Mouse (Mus musculus): ENCODE measurements at regions not wholly inside any gene's neighbourhood (a gene's known extent, or its start where the extent isn't known, plus 50 kb on each side); places are given as distances from the start of the nearest gene placed in this dataset.

DNA sequence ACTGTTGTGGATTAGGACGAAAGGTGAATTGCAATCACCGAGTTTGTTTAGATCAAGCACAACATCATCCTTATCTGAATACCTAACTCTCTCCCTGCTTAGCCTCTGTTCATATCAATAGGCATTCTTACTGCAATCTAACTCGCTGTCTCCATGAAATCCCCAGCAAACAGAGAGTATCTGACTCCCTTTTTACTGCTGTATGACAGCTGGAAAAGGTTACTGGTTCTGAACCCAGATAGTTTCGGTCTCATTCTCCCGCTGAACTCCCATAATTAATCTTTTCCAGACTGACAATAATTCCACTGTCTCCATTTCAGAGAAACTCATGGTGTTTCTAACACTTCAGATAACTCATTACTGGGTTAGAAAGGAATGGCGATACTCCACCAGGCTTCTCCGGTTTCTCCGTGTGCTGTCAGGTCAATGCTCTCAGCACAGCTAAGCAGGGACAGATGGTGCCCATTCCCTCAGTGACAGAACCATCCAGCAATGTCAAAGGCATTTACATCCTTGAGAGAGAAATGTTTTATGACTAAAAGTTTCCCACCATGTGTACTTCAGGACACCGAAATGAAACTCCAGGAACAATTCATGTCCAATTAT, 167.5 kb upstream of the Itga4 start:
- Histone ChIP-seq H3K27ac (replicated peaks; ENCODE audit: low read depth, low read length) (no peak overlapping the region), H3K4me1 (ENCODE audit: control insufficient read depth, insufficient read depth, insufficient read length, low read length) (no peaks in the 10 kb centered on the region), H3K4me3 (ENCODE audit: insufficient read depth, low read depth, low read length) (peak overlapping the region; percentile 31)

- no peaks in the 10 kb centered on the region for H3K4me1 ChIP-seq (ENCODE audit: control insufficient read depth, insufficient read depth, insufficient read length, low read length)
- no peak overlapping the region for H3K27ac ChIP-seq (replicated peaks; ENCODE audit: low read depth, low read length)
- H3K4me3 ChIP-seq (ENCODE audit: insufficient read depth, low read depth, low read length), result no peak overlapping the region
Observed at GRCm38 (mm10) chr2:79090273-79090672, 165.0 kb upstream of the Itga4 start.

GRCm38 (mm10) chr2:79094298-79094697, 160.9 kb upstream of the Itga4 start:
- Histone ChIP-seq H3K27ac (replicated peaks; ENCODE audit: low read depth, low read length) (no peak overlapping the region), H3K4me3 (ENCODE audit: insufficient read depth, low read depth, low read length) (no peak overlapping the region), H3K4me1 (ENCODE audit: control insufficient read depth, insufficient read depth, insufficient read length, low read length) (no peaks in the 10 kb centered on the region)

DNA sequence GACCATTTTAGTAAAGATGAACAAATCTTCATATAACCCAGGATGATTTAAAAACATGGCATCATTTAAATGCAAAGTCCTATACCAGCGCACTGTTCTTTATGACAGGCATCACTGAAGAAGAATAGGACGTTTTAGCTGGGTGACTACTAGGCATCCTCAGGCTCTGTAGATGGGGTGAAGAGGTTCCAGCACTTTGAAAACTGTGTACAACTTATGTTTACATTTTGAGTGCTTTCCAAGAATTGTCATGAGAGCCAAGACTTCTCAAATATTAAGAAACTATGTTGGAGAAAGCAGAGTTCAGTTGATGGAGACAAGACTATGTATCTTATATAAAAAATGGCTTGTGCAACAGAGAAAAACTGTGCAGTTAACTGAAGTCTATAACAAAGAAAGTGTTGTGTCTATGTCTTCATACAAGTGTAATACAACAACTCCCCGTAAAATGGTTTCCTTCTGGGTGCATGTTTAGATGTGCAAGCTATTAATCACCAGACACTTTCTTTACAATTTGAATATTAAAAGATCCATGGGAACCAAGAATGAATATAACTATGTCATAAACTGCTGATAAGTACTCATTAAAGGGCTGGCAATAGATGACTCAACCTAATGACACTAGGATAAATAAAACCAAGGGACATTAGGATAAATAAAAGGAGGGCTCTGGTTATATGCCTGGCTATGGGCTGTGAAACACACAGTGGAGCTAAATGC, 158.5 kb upstream of the Itga4 start:
- Histone ChIP-seq H3K27ac (replicated peaks; ENCODE audit: low read depth, low read length) (no peak overlapping the region), H3K4me3 (ENCODE audit: insufficient read depth, low read depth, low read length) (no peak overlapping the region), H3K4me1 (ENCODE audit: control insufficient read depth, insufficient read depth, insufficient read length, low read length) (no peaks in the 10 kb centered on the region)

GRCm38 (mm10) chr2:79099601-79100000, 155.6 kb upstream of the Itga4 start:
- H3K4me1 ChIP-seq (ENCODE audit: control insufficient read depth, insufficient read depth, insufficient read length, low read length), result no peaks in the 10 kb centered on the region
- H3K27ac ChIP-seq (replicated peaks; ENCODE audit: low read depth, low read length), result no peak overlapping the region
- H3K4me3 ChIP-seq (ENCODE audit: insufficient read depth, low read depth, low read length), result no peak overlapping the region

DNA sequence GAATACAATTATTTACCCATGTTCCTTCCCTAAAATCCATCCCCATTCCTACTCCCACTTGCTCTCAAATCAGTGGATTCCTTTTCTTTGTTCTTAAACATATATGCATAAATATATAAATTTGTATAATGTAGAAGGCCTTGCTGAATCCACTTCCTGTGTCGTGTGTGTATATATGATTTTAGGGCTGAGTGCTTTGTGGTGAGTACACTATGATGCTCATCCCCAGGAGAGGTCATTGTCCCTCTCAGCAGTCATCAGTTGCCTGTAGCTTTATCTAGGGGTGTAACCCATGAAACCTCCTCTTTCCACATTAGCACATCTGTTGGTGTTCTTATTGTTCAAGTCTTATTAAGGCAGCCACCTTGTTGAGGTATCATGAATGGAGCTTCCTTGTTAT, 143.6 kb upstream of the Itga4 start:
- Histone ChIP-seq H3K27ac (replicated peaks; ENCODE audit: low read depth, low read length) (no peak overlapping the region), H3K4me1 (ENCODE audit: control insufficient read depth, insufficient read depth, insufficient read length, low read length) (no peaks in the 10 kb centered on the region), H3K4me3 (ENCODE audit: insufficient read depth, low read depth, low read length) (no peak overlapping the region)

DNA sequence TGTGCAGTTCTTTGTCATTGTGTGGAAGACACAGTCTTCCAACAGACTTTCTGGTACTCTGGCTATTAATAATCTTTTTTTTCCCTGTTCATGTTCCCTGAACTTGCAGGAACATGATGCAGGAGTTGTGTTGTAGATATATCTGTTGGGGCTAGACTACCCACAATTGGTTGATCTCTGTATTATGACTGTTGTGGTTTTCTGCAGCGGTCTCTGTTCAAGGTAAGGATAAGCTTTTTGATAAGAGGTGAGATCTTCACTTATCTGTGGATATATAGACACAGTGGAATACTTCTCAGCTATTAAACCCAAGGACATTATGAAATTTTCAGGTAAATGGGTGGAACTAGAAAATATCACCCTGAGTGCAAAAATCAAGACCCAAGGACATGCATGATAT, 143.2 kb upstream of the Itga4 start:
- Histone ChIP-seq H3K4me3 (ENCODE audit: insufficient read depth, low read depth, low read length) (no peak overlapping the region), H3K27ac (replicated peaks; ENCODE audit: low read depth, low read length) (no peak overlapping the region), H3K4me1 (ENCODE audit: control insufficient read depth, insufficient read depth, insufficient read length, low read length) (no peaks in the 10 kb centered on the region)

DNA sequence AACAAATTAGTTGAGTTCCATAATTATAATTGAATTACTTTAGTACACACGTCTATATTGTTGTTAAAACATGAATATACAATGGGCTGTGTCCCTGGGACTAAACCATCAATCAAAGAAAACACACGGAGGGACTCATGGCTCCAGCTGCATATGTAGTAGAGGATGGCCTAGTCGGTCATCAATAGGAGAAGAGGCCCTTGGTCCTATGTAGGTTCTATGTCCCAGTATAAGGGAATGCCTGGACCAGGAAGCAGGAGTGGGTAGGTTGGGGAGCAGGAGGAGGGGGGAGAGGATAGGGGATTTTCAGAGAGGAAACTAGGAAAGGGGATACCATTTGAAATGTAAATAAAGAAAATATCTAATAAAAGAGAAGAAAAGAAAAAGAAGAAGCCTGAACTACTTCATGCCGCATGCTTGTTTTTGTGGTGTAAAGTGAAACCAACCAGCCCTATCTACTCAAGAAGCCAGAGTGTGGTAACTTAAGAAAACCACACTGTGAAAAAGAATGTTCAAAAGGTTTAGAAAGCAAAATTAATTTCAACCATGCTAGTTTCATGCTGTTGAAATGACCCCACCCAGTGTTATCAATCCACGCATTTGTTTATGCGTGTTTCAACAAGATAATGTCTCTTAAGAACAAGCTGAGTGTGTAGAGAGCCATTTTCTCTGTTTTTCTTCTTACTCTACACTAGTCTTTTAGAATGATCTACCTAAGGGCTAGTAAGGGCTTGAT, 134.4 kb upstream of the Itga4 start:
- H3K4me1 ChIP-seq (ENCODE audit: control insufficient read depth, insufficient read depth, insufficient read length, low read length), result no peaks in the 10 kb centered on the region
- H3K4me3 ChIP-seq (ENCODE audit: insufficient read depth, low read depth, low read length), result no peak overlapping the region

GRCm38 (mm10) chr2:79122530-79122929, 132.7 kb upstream of the Itga4 start:
- H3K27ac ChIP-seq (replicated peaks; ENCODE audit: low read depth, low read length), result no peak overlapping the region
- no peak overlapping the region for H3K4me3 ChIP-seq (ENCODE audit: insufficient read depth, low read depth, low read length)

More for the DNA sequence above, 134.4 kb upstream of the Itga4 start:
- no peak overlapping the region for H3K27ac ChIP-seq (replicated peaks; ENCODE audit: low read depth, low read length)

DNA sequence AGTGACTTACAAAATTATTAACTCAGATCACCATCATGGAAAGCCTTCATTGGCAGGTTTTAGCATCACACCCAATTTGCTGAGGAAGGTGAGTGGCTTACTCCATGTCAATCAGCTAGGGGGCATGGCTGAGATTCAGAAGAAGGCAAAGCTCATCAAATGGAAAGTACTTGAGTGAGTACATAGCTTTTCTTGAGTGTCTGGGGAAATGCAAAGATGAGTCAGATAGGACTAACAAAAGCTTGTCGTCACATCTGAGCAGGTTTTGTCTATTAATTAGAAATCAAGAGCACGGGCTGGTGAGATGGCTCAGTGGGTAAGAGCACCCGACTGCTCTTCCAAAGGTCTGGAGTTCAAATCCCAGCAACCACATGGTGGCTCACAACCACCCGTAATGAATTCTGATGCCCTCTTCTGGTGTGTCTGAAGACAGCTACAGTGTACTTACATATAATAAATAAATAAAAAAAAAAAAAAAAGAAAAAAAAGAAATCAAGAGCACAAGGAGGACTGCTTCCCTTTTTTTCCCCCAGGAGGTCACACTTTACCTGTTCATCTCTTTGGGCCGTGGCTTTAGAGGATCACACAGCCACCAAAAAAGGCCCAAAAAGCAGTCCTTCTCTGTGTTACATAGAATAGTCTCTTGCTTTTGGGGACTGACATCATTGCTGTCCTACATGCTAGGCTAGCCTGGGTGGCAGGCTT, 130.8 kb upstream of the Itga4 start:
- Histone ChIP-seq H3K4me1 (ENCODE audit: control insufficient read depth, insufficient read depth, insufficient read length, low read length) (no peaks in the 10 kb centered on the region), H3K27ac (replicated peaks; ENCODE audit: low read depth, low read length) (no peak overlapping the region), H3K4me3 (ENCODE audit: insufficient read depth, low read depth, low read length) (no peak overlapping the region)

More at GRCm38 (mm10) chr2:79122530-79122929, 132.7 kb upstream of the Itga4 start:
- no peaks in the 10 kb centered on the region for H3K4me1 ChIP-seq (ENCODE audit: control insufficient read depth, insufficient read depth, insufficient read length, low read length)

DNA sequence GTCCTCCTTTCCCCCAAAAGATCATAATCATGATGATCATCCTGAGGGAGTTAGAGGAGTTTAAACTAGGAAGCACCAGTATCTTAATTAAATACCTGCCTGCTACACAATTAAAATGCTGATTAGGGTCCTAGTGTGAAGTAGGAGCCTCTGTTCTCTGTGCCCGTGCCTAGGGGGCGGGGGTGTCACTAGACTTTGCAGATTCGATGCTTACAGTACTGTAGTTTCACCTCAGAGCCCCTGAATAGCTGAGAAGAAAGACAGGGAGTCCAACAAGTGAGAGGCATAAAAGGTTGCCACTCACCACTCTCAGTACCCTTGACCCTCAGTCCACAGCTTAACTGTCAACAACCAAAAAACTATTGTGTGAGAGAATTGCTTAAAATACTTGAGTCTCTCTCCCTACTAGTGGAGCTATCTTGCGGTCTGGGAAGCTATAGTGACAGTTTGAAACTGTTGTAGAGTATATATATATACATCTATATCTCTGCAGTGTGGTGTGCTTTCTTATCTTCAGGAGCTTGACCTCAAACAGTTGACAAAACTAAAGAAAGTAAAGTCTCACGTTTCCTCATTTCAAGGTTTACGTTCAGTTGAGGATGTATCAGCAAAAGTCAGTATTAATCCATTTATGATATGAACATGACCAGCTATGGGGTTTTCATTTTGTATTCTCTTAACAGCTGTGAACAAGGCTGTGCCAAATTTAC, 128.9 kb upstream of the Itga4 start:
- Histone ChIP-seq H3K4me1 (ENCODE audit: control insufficient read depth, insufficient read depth, insufficient read length, low read length) (no peaks in the 10 kb centered on the region), H3K4me3 (ENCODE audit: insufficient read depth, low read depth, low read length) (no peak overlapping the region), H3K27ac (replicated peaks; ENCODE audit: low read depth, low read length) (no peak overlapping the region)

DNA sequence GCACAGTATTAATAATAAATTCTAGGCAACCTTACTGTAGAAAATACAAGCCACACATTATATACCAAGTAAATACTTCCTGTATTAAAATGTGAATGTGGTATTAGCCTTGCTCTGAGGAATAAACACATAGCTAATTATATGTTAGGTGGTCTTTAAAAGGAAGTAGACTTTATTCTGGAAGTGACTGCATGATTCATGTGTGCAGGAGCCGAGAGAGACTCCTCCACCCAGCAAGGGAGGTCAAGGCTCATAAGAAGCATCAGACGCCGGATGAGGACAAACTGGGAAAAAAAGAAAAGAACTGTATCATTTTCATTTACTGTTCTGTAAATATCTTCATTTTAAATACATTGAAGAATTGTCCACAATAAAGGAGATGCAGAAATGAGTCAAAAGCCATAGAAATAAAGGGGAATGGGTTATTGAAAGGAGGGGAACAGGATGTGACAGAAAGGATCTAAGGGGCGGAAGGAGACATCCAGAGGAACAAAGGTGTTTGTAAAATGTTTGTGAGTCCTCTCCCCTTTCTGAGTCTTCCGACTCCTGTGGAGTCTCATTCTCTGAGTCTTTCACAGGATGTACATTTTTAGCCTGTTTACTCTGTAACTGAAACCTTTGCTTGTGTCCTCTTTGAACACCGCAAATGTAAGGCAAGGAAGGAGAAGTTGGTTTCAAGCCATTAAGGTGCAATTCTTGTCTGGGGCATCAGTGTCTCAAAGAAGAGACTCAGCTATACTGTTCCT, 128.1 kb upstream of the Itga4 start:
- Histone ChIP-seq H3K4me3 (ENCODE audit: insufficient read depth, low read depth, low read length) (no peak overlapping the region), H3K27ac (replicated peaks; ENCODE audit: low read depth, low read length) (no peak overlapping the region), H3K4me1 (ENCODE audit: control insufficient read depth, insufficient read depth, insufficient read length, low read length) (no peaks in the 10 kb centered on the region)

GRCm38 (mm10) chr2:79127822-79128221, 127.4 kb upstream of the Itga4 start:
- H3K27ac ChIP-seq (replicated peaks; ENCODE audit: low read depth, low read length), result no peak overlapping the region
- H3K4me3 ChIP-seq (ENCODE audit: insufficient read depth, low read depth, low read length), result no peak overlapping the region
- H3K4me1 ChIP-seq (ENCODE audit: control insufficient read depth, insufficient read depth, insufficient read length, low read length), result no peaks in the 10 kb centered on the region

DNA sequence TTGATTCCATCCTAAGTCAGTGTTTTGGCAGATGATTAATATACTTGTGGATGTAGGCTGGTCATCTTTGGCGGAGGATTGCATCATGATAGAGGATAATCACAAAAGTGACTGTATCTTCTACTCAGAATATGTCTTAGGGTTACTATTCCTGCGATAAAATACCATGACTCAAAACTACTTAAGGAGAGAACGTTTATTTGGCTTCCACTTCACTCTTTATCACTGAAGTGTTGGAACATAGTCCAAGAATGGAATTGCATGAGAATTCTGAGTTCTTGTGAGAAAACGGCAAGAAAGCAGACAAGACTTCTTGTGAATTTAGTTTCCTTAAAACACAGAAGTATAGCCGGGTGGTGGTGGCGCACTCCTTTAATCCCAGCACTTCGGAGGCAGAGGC, 124.6 kb upstream of the Itga4 start:
- no peak overlapping the region for H3K4me3 ChIP-seq (ENCODE audit: insufficient read depth, low read depth, low read length)
- no peaks in the 10 kb centered on the region for H3K4me1 ChIP-seq (ENCODE audit: control insufficient read depth, insufficient read depth, insufficient read length, low read length)
- H3K27ac ChIP-seq (replicated peaks; ENCODE audit: low read depth, low read length), result no peak overlapping the region
